Mouse (Mus musculus) cerebral cortex, adult 2 months (tissue): Measurements from ENCODE around the gene Ms4a4b.

Experiments used
- WGBS: fragments of 180-500 bp; shearing (Covaris S2); methylation state at CpG from one replicate; pipeline ENCODE4 v1.1.7; 2018; 5-methylcytosine and 5-hydroxymethylcytosine counted together

The Ms4a4b gene

DNA sequence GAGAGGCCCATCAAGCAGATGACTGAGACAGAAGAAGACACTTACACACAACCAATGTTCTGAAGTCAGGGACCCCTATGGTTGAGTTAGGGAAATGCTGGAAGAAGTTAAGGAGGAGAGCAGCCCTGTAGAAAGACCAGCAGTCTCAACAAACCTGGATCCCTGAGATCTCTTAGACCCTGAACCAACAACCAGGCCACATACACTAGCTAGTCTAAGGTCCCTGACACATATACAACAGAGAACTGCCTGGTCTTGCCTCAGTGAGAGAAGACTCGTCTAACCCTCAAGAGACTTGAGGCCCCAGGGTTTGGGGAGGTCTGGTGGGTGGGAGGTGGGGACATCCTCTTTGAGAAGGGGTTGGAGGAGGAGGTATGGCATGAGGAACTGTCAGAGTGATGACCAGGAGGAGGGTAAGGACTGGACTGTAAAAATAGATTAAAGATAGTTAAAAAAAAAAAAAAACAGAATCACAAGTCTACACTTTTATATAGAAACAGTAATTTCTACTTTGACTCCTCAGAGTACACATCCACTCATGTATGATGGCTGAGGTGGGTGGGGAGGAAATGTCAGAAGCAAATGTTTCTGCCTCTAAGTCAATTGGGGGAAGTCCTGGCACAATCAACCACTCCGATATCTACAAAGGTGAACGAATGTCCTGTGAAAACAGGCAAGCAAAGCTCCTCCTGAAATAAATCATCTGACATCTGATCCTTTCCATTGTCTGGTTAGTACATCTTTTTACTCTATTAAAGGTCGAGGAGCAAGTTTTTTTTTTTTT lies 48.2 kb downstream of the Ms4a4b start:
- WGBS: 68% methylated on average over 4 of the region's 4 CpGs

DNA sequence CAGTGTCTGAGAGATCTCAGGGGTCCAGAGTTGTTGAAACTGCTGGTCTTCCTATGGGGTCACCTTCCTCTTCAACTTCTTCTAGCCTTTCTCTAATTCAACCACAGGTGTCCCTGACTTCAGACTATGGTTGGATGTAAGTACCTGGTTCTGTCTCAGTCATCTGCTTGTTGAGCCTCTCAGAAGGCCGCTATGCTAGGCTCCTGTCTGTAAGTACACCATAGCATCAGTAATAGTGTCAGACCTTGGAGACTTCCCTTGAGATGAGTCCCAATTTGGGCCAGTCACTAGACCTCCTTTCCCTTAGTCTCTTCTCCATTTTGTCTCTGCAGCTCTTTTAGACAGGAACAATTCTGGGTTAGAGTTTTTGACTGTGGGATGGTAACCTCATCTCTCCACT lies 49.3 kb downstream of the Ms4a4b start:
- 88% methylated on average over 1 of the region's 1 CpGs for WGBS

DNA sequence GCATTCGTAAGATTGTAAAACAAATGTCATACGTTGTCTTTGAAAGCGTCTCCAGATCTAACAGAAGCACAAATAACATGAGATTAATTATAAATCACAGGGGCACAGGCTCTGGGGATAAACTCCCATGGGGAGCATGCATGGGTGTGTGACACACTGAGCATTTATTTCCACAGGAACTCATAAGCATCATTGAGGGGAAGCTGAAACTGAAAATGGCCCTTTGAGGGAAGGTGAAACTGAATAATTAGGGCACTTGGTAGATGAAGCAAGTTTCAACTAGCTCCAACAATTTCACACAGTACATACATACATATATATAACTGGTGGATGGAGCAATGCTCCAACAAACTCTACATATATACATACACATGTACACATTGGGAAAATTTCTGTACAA lies 51.2 kb downstream of the Ms4a4b start:
- WGBS: 79% methylated on average over 3 of the region's 3 CpGs

DNA sequence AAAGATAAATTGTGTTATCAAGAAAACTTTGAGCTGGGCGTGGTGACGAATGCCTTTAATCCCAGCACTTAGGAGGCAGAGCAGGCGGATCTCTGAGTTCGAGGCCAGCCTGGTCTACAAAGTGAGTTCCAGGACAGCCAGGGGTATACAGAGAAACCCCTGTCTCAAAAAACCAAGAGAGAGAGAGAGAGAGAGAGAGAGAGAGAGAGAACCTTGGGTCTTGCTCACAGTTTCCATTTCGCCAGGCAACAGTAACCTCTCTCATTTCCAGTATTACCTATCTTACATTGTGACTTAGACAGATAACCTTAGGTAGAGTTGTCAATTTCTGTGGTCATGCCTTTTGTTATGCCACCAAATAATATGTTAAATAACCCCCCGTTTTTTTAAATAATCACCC lies 53.0 kb downstream of the Ms4a4b start:
- WGBS: 87% methylated on average over 6 of the region's 6 CpGs

DNA sequence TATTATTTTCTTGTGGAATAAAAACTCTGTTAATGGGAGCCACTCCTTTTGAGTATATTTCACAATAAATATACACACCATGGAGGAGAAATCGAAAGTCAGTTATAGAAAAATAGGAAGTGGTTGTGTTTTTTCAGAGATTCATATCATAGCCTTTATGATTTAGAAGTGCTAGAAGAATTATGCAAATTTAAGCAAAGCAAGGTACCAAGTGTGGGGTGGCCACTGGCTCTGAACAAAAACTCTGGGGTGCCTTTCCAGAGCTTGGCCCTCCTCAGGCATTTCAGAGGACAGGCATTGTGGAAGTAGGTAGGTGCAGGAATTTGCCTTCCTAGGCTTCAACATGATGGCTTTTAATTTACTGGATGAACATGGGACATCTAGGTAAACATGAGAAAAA lies 53.9 kb downstream of the Ms4a4b start:
- whole genome bisulfite sequencing: 81% methylated on average over 1 of the region's 1 CpGs

DNA sequence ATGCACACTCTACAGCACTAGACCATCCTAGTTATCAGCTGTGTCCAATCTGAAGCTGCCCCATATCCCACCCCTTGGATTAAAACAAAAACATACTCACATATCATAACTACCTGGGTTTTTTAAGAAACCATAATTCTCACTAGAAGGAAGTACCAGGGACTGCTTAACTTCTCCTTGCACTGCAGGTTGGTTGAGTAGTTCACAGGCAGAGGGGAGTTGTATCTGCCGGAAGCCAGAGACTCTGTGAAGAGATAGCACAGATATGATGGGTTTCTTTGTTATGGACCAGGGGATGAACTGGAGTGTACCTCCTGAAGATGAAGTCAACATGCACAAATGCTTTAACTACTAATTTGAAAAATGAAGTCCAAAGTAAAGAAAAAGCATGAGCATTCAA lies 57.4 kb downstream of the Ms4a4b start:
- WGBS: 94% methylated on average over 1 of the region's 1 CpGs

DNA sequence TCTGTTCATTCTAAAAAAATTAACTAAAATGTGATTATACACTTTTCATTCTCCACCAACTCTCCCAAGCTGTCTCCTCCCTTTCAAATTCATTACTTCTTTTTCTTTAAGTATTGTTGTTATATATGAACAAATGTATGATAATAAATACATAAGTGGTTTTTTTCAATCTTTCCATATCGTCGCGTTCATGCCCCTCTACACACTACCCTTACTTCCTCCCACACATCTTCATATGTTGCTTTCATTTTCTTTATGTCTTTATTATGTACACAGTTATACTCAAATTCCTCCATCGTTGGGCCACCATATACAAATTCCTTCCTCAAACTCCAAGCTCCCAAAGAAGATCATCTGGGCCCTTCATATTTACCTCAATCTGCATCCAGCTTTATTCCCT lies 58.0 kb downstream of the Ms4a4b start:
- WGBS: 79% methylated on average over 4 of the region's 4 CpGs

DNA sequence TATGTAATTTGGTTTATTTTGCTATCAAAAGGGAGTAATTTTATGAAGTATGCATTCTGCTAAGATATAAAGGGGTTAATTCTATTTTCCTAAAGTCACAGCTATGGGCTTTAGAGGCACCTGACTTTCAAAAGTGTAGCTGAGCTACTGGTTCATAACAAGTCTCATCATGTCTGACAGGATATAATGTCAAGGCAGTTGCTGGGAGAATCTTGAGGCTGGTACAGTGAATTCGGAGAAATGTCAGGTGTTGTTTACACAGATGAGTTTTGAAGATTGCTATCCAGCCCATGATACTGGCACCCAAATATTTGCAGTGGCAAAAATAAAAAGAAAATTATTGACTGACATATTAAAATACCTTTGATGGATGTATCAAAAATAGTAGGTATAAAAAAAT lies 61.5 kb downstream of the Ms4a4b start:
- 85% methylated on average over 1 of the region's 1 CpGs for WGBS

DNA sequence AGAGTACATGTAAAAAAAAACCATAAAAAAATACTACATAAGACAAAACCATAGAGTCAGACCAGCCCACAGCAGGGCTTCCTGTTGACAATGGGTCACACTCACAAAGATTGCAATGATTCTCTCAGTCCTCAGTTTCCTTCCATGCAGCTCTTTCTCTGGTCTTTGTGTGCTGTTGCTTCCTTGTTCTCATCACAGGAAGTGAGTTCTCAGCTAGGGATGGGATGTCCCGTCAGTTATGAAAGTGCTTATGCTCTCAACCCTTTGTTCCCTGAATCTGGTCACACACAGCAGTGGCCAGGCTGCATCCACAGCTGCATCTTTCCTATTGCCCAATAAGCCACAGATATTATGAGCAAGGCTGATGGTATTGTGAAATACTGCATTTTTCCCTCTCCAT lies 70.1 kb downstream of the Ms4a4b start:
- WGBS: 75% methylated on average over 1 of the region's 1 CpGs

DNA sequence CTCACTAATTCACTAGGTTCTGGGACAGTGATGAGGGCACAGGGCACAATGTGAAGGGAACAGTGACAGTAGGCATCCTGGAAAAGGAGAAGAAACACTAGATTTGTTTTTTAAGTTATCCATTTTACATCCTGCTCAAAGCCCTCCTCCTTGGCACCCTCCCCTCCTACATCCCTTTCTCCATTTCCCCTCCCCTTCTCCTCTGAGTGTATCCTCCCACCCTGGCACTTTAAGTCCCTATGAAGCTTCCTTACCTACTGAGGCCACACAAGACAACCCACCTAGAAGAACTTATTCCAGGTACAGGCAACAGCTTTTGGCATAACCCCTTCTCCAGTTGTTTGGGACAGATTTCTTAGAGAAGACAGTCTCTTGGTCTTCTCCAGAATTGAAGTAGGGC lies 72.9 kb downstream of the Ms4a4b start, which contains the start of gene Ms4a6b:
Ms4a6b (plus strand) TSS at position 267 of the 400 bp plus-strand sequence.

